Mouse (Mus musculus): ENCODE data around the gene Otud3. TPM values are rescaled to one million over a fixed set of nuclear protein-coding genes. Genes with fewer than 3 reads are reported as not detected.

The Otud3 gene
- total RNA-seq, 2 experiments from 2014 or later = 10.8 to 12.8 TPM

Other genes starting within 250 kb of the Otud3 start
- under 1 TPM; 0.10 to 0.22 TPM for gene Pla2g2c, start 189.2 kb downstream of the Otud3 start, total RNA-seq (2021)
- 1 to 10 TPM in 1 of 2 experiments, under 1 TPM in 1; 0.80 to 1.2 TPM for gene Ubxn10, start 176.8 kb downstream of the Otud3 start, total RNA-seq (2021)
- gene Pla2g2f, start 156.3 kb downstream of the Otud3 start, total RNA-seq (2021) = 1 to 10 TPM; 1.2 to 1.9 TPM
- under 1 TPM; 0.23 to 0.40 TPM for gene Pla2g2d, start 138.2 kb downstream of the Otud3 start, total RNA-seq (2021)
- under 1 TPM; 0.70 to 0.73 TPM for gene Pla2g5, start 50.5 kb downstream of the Otud3 start, total RNA-seq (2021)
- gene Gm13030, start 40.0 kb downstream of the Otud3 start, total RNA-seq (2021) = not detected
- not detected for gene Pla2g2e, start 36.0 kb downstream of the Otud3 start, total RNA-seq (2021)
- gene Rnf186, start 53.2 kb upstream of the Otud3 start, total RNA-seq (2021) = not detected
- 1 to 10 TPM; 2.0 to 2.5 TPM for gene Tmco4, start 58.9 kb upstream of the Otud3 start, total RNA-seq (2021)
- gene Htr6, start 161.6 kb upstream of the Otud3 start, total RNA-seq (2021) = 1 to 10 TPM; 6.5 to 8.8 TPM
- gene Nbl1, start 179.0 kb upstream of the Otud3 start, total RNA-seq (2021) = 10 to 100 TPM; 77.2 to 86.8 TPM
- 100 to 1,000 TPM; 198 to 212 TPM for gene Minos1, start 217.2 kb upstream of the Otud3 start, total RNA-seq (2021)

Data from layer of hippocampus, postnatal 36 days (tissue).